Mouse (Mus musculus) liver, embryonic 14.5 days (tissue): ENCODE data around the gene Prdm13. TPM values are rescaled to one million over a fixed set of nuclear protein-coding genes. Genes with fewer than 3 reads are reported as not detected.

Experiments
- ATAC-seq: fragments of 200-750 bp; cut with Nextera tagmentation; 2 replicates; pipeline ENCODE4 v1.8.0; 2017; ENCODE audit warnings: moderate number of reproducible peaks, mild to moderate bottlenecking, moderate library complexity; ENCODE audit not compliant: insufficient read depth
- DNase-seq, 3 experiments: peaks; one replicate each; pipeline ENCODE4 v3.0.0-alpha.2; 2012 to 2013; ENCODE audit warnings: low read depth in 3 of 3, low spot score in 3 of 3
- H3K27ac ChIP-seq: fragments of 300-500 bp; sonication (generic); 2 replicates; pipeline ENCODE4 v1.5.1; 2014; ENCODE audit warnings: moderate library complexity, mild to moderate bottlenecking, control low read depth, inconsistent platforms
- H3K27me3 ChIP-seq: fragments of 300-500 bp; sonication (generic); 2 replicates; pipeline ENCODE4 v1.6.1; 2014; ENCODE audit warnings: mild to moderate bottlenecking, low read length, moderate library complexity; ENCODE audit not compliant: control insufficient read depth, insufficient read depth
- H3K36me3 ChIP-seq: fragments of 300-500 bp; sonication (generic); replicated peaks from 2 replicates; pipeline ENCODE4 v1.6.1; 2014; ENCODE audit warnings: low read depth; ENCODE audit not compliant: control insufficient read depth, insufficient read depth
- H3K4me1 ChIP-seq, 2 experiments: fragments of 200-500 bp in 1 of 2; fragments of 300-500 bp in 1 of 2; sonication (generic) in 1 of 2; replicated peaks; 2 replicates each; pipeline ENCODE4 v1.6.1; 2012 to 2014; ENCODE audit warnings: antibody characterized with exemption in 1 of 2, inconsistent platforms in 1 of 2, low read length in 1 of 2; ENCODE audit not compliant: control insufficient read depth in 2 of 2, insufficient read depth in 2 of 2
- H3K4me2 ChIP-seq: fragments of 300-500 bp; sonication (generic); 2 replicates; pipeline ENCODE4 v1.6.1; 2014; ENCODE audit warnings: low read depth, mild to moderate bottlenecking, control low read depth, moderate library complexity
- H3K4me3 ChIP-seq, 2 experiments: fragments of 200-500 bp in 1 of 2; fragments of 300-500 bp in 1 of 2; sonication (generic) in 1 of 2; 2 replicates each; pipeline ENCODE4 v1.5.1; 2012 to 2014; ENCODE audit warnings: low read depth in 2 of 2, low read length in 2 of 2, mild to moderate bottlenecking in 2 of 2, control low read depth in 1 of 2, inconsistent platforms in 1 of 2, moderate library complexity in 1 of 2; ENCODE audit not compliant: insufficient read depth in 1 of 2
- H3K9ac ChIP-seq: fragments of 300-500 bp; sonication (generic); replicated peaks from 2 replicates; pipeline ENCODE4 v1.6.1; 2014; ENCODE audit warnings: mild to moderate bottlenecking, control low read depth, moderate library complexity
- H3K9me3 ChIP-seq: fragments of 300-500 bp; sonication (generic); 2 replicates; pipeline ENCODE4 v1.6.1; 2016; ENCODE audit warnings: low read length, mixed read lengths; ENCODE audit not compliant: control insufficient read depth
- CTCF ChIP-seq: IDR thresholded peaks from 2 replicates; pipeline ENCODE4 v1.5.1; 2016; ENCODE audit warnings: antibody characterized with exemption, low read depth, control low read depth
- EP300 ChIP-seq: IDR thresholded peaks from 2 replicates; pipeline ENCODE4 v1.6.1; 2016; ENCODE audit warnings: antibody characterized with exemption, low read depth
- WGBS: fragments of 180-500 bp; shearing (Covaris S2); extraction: QIAGEN DNeasy Blood & Tissue Kit; methylation state at CpG from one replicate; pipeline ENCODE4 v1.1.7; 2014; ENCODE audit not compliant: insufficient replicate concordance; 5-methylcytosine and 5-hydroxymethylcytosine counted together
- polyA plus RNA-seq, 2 experiments: library from polyadenylated mRNA; depleted of rRNA in 1 of 2; stranded (reverse) in 1 of 2; unstranded in 1 of 2; fragments of >200 nt; fragmentation: Nextera tagmentation in 1 of 2; extraction: Ambion mirVana in 1 of 2; gene quantifications; 2 replicates each; pipeline versions ENCODE4 v1.2.1 to v1.2.3; 2012 to 2014

Gene Prdm13
- polyA plus RNA-seq, 2 experiments = not detected

DNA sequence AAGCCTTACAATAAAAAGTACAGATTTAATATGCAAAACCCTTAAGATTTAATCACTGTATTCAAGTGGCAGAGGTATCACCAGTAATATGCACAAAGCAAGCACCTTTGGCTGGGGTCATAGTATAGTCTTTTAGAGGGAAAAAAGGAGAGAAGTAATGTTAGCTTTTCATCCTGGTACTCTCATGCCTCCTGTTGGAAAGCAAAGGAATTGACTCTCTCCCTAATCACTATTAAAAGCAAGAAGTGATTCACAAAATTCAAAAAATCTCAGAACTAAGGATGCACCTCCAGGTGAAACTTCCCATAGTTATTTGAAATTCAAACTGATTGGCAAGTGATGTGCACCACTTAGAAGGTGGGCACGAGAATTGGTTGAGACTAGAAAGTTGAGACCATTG, 19.3 kb upstream of the Prdm13 start:
- WGBS = 26% methylated on average over 1 of the region's 1 CpGs
- Histone ChIP-seq H3K9me3 (no peaks in the 10 kb centered on the region), H3K36me3 (no peaks in the 10 kb centered on the region), H3K9ac (no peak overlapping the region), H3K4me2 (no peak overlapping the region), H3K4me3 (no peak overlapping the region), H3K27ac (no peak overlapping the region), H3K27me3 (no peaks in the 10 kb centered on the region), H3K4me1 (no peaks in the 10 kb centered on the region)
- DNase-seq (no peak), ATAC-seq (no peak)
- no peak for TF ChIP-seq CTCF
- TF ChIP-seq EP300 = no peak

DNA sequence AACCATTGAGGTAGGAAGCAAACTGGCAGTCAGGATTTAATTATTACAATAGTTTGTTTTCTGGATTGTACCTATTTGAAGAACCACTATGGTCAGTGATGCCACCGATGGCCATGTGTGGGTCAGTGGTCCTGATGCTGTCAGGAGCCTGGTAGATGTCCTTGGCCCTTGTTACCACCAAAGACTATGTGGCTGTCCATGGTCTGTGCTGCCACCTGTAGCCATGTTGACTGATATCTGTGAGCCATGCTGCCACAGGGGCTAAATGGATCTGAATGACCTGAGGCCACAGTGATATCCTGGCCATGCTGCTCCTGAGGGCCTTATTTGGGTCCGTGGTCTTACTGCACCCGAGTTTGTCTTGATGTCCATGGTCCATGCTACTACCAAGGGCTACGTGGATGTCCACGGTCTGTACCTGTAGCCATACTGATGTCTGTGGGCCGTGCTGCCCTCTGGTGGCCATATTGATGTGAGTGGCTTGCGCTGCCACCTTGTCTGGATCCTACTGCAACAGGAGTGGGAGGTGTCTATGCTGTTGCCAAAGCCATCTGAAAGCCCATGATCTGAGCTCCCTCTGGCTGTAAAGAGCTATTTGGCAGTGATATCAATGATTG, 10.0 kb upstream of the Prdm13 start:
- no peak overlapping the region for H3K9ac ChIP-seq
- H3K36me3 ChIP-seq = no peaks in the 10 kb centered on the region
- H3K27ac ChIP-seq = no peak overlapping the region
- no peaks in the 10 kb centered on the region for H3K4me1 ChIP-seq
- 20% methylated on average over 7 of the region's 7 CpGs for WGBS
- H3K4me2 ChIP-seq = no peak overlapping the region
- H3K9me3 ChIP-seq = no peaks in the 10 kb centered on the region
- TF ChIP-seq EP300 (no peak), CTCF (peak; percentile 95)
- ATAC-seq (0 out of 2 replicates have a peak, but pooled peaks have one; percentile 31), DNase-seq (peak in 1 of 3 experiments; percentile 12)
- H3K27me3 ChIP-seq = peaks cover 18% of the 10 kb centered on the region
- H3K4me3 ChIP-seq = no peak overlapping the region

DNA sequence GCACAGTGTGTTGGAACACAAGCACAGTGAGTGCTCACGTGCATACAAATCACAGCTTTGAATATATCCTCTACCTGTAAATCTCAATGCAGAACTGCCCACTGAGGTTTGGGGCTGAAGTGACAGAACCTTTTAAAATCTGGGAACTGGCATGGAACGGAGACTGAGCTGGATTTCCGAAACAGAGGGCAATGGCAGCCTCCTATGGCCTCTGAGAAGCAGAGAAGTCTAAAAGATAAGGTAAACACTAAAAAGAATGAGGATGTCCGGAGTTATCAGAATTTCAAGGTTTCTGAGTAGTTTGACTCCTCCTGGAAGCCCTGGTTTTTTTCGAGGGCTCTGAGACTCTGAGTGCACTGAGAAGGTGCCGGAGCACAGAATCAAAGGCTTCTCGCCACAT, 4.5 kb upstream of the Prdm13 start:
- H3K4me1 ChIP-seq = no peaks in the 10 kb centered on the region
- no peak overlapping the region for H3K9ac ChIP-seq
- no peak overlapping the region for H3K4me2 ChIP-seq
- TF ChIP-seq CTCF (no peak), EP300 (no peak)
- peaks cover 73% of the 10 kb centered on the region for H3K27me3 ChIP-seq
- no peak overlapping the region for H3K27ac ChIP-seq
- 8% methylated on average over 7 of the region's 7 CpGs for WGBS
- DNase-seq = no peak
- H3K36me3 ChIP-seq = no peaks in the 10 kb centered on the region
- ATAC-seq = no peak
- no peak overlapping the region for H3K4me3 ChIP-seq
- no peaks in the 10 kb centered on the region for H3K9me3 ChIP-seq

DNA sequence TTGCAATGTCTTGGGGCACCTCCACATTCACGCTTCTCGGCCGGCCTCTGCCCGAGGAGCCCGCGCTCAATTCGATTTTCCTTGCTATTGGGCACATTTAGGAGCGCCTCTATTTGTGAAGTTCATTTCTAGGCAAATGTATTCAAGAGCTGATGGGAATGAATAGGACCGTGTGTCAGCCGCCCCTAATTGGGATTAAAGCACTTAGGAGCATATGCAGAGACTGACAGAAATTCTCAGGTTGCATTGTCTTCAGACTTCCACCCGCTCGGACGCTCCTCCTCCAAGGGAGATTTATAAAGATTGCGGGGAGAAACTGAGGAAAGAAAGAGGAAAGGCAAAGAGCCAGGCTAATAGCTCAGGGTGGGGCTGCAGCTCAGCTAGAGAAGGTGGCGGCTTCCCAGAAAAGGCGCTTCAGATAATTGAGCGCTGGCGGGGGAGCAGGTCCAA, 3.8 kb upstream of the Prdm13 start:
- Histone ChIP-seq H3K4me1 (no peaks in the 10 kb centered on the region), H3K9me3 (no peaks in the 10 kb centered on the region), H3K27me3 (peaks cover 80% of the 10 kb centered on the region), H3K4me3 (no peak overlapping the region), H3K4me2 (no peak overlapping the region), H3K27ac (no peak overlapping the region), H3K9ac (no peak overlapping the region), H3K36me3 (no peaks in the 10 kb centered on the region)
- DNase-seq (no peak), ATAC-seq (no peak)
- 2% methylated on average over 18 of the region's 18 CpGs for WGBS
- TF ChIP-seq EP300 (no peak), CTCF (no peak)

DNA sequence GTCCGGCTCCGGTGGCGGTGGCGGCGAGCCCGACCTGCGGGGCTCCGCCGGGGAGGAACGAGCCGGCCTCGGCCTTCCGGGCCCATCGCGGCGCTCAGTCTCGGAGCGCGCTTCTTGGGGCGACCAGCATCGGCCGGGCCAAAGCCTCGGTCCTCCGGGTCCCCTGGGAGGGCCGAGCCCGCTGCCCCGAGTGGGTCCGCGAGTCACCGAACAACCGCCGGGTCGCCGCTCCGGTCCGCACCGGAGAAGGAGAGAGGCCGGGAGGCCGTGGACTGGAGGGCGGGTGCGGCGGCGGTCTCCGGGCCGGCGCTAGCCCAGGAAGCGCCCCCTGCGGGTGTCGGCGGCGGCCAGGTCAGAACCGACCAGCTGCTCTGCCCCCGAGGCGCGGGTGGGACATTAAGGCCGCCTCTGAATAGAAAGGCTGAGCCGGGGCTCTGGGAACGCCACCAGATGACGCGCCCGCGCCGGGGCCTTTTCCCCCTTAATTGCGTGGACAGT, 3.0 kb upstream of the Prdm13 start:
- Histone ChIP-seq H3K27me3 (peaks cover 87% of the 10 kb centered on the region), H3K4me1 (no peaks in the 10 kb centered on the region), H3K27ac (no peak overlapping the region), H3K36me3 (no peaks in the 10 kb centered on the region), H3K9me3 (no peaks in the 10 kb centered on the region), H3K4me3 (peak overlapping the region in 1 of 2 experiments; percentile 44; a peak in 2 of 4 replicates), H3K4me2 (peak overlapping the region; percentile 58), H3K9ac (no peak overlapping the region)
- DNase-seq = no peak
- WGBS = 2% methylated on average over 57 of the region's 64 CpGs
- no peak for ATAC-seq
- TF ChIP-seq CTCF = no peak
- no peak for TF ChIP-seq EP300
